Mouse (Mus musculus): ENCODE results near the gene Ndufs4.

DNA sequence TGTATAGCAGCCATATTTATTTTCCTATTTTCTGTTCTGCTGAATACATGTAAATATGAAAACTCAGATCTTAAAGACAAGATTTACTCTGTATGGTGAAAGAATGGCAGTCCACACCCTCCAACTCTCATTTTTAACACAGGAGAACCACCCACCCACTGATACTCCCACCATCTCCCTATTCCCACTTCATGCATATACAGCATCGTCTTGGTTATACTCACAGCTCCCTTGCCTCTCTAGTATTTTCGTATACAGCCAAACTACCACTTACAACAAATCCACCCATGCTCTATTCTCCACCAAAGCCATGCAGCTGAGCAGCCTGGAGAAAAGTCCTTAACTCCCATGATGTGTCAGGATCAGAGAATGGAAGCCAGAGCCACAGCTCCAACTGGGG is 6.7 kb upstream of the Ndufs4 start:
- TF ChIP-seq POLR2A (IDR thresholded peaks at IDR 0.05; ENCODE audit: low read depth, low read length) (no peak), CTCF (IDR thresholded peaks at IDR 0.05; ENCODE audit: extremely low read depth, insufficient read length, insufficient replicate concordance, low read depth, low read length) (no peak)
